Mouse (Mus musculus) hindbrain, embryonic 15.5 days (tissue): ENCODE measurements around the gene Gm9837. TPM values are rescaled to one million over a fixed set of nuclear protein-coding genes. Genes with fewer than 3 reads are reported as not detected.

Experiments
- ATAC-seq: fragments of 200-750 bp; cut with Nextera tagmentation; 2 replicates; pipeline ENCODE4 v1.8.0; 2017; ENCODE audit warnings: low read depth, moderate number of reproducible peaks, moderate TSS enrichment; ENCODE audit not compliant: low FRiP score
- H3K27ac ChIP-seq: fragments of 300-500 bp; sonication (generic); replicated peaks from 2 replicates; pipeline ENCODE4 v1.5.1; 2015; ENCODE audit warnings: mild to moderate bottlenecking, inconsistent platforms
- H3K27me3 ChIP-seq: fragments of 300-500 bp; sonication (generic); 2 replicates; pipeline ENCODE4 v1.6.1; 2015; ENCODE audit warnings: control low read depth, inconsistent platforms
- H3K36me3 ChIP-seq: fragments of 300-500 bp; sonication (generic); 2 replicates; pipeline ENCODE4 v1.6.1; 2015; ENCODE audit warnings: control low read depth, inconsistent platforms
- H3K4me1 ChIP-seq: fragments of 300-500 bp; sonication (generic); replicated peaks from 2 replicates; pipeline ENCODE4 v1.6.1; 2015; ENCODE audit warnings: control low read depth, inconsistent platforms
- H3K4me2 ChIP-seq: fragments of 300-500 bp; sonication (generic); 2 replicates; pipeline ENCODE4 v1.6.1; 2015; ENCODE audit warnings: moderate library complexity, mild to moderate bottlenecking, inconsistent platforms
- H3K4me3 ChIP-seq: fragments of 300-500 bp; sonication (generic); 2 replicates; pipeline ENCODE4 v1.5.1; 2015; ENCODE audit warnings: mild to moderate bottlenecking, inconsistent platforms
- H3K9ac ChIP-seq: fragments of 300-500 bp; sonication (generic); 2 replicates; pipeline ENCODE4 v1.6.1; 2015; ENCODE audit warnings: inconsistent platforms
- H3K9me3 ChIP-seq: fragments of 300-500 bp; sonication (generic); 2 replicates; pipeline ENCODE4 v1.6.1; 2016; ENCODE audit warnings: control low read depth, inconsistent platforms
- WGBS: fragments of 180-500 bp; shearing (Covaris S2); methylation state at CpG from one replicate; pipeline ENCODE4 v1.1.7; 2015; 5-methylcytosine and 5-hydroxymethylcytosine counted together
- polyA plus RNA-seq: library from polyadenylated mRNA; unstranded; fragments of >200 nt; fragmentation: Nextera tagmentation; extraction: Ambion mirVana; gene quantifications from 2 replicates; pipeline ENCODE4 v1.2.1, GENCODE M21; 2015

Gene Gm9837
- polyA plus RNA-seq, 1 experiment from 2014 or later: not detected

- Histone ChIP-seq H3K4me2 (no peak overlapping the region), H3K27me3 (peaks cover 23% of the 10 kb centered on the region), H3K27ac (no peak overlapping the region), H3K9me3 (no peaks in the 10 kb centered on the region), H3K36me3 (no peaks in the 10 kb centered on the region), H3K4me3 (no peak overlapping the region), H3K9ac (no peak overlapping the region), H3K4me1 (peaks cover 2% of the 10 kb centered on the region; the same call in 1 of the 2 replicates)
- 89% methylated on average over 5 of the region's 5 CpGs for WGBS
- no peak for ATAC-seq
These were observed 33.5 kb upstream of the Gm9837 start for GRCm38 (mm10) chr11:53503738-53504137.

- no peak for ATAC-seq
- Histone ChIP-seq H3K27me3 (peaks cover 33% of the 10 kb centered on the region), H3K36me3 (no peaks in the 10 kb centered on the region), H3K27ac (no peak overlapping the region), H3K9me3 (no peaks in the 10 kb centered on the region), H3K4me1 (no peaks in the 10 kb centered on the region; the same call in 1 of the 2 replicates), H3K9ac (no peak overlapping the region), H3K4me2 (no peak overlapping the region), H3K4me3 (no peak overlapping the region)
- 84% methylated on average over 8 of the region's 8 CpGs for WGBS
These were observed 31.9 kb upstream of the Gm9837 start for GRCm38 (mm10) chr11:53502039-53502765.

GRCm38 (mm10) chr11:53500569-53500968 is 30.3 kb upstream of the Gm9837 start:
- Histone ChIP-seq H3K4me2 (no peak overlapping the region), H3K4me1 (no peaks in the 10 kb centered on the region; the same call in none of the 2 replicates), H3K9me3 (no peaks in the 10 kb centered on the region), H3K27ac (no peak overlapping the region), H3K9ac (no peak overlapping the region), H3K4me3 (no peak overlapping the region), H3K27me3 (peaks cover 37% of the 10 kb centered on the region), H3K36me3 (no peaks in the 10 kb centered on the region)
- no peak for ATAC-seq
- WGBS: 11% methylated on average over 11 of the region's 11 CpGs

- no peaks in the 10 kb centered on the region for H3K9me3 ChIP-seq
- H3K4me1 ChIP-seq: peaks cover 4% of the 10 kb centered on the region
- no peak overlapping the region for H3K4me3 ChIP-seq
- no peaks in the 10 kb centered on the region for H3K36me3 ChIP-seq
- WGBS: 71% methylated on average over 6 of the region's 6 CpGs
- H3K4me2 ChIP-seq: no peak overlapping the region
- no peak overlapping the region for H3K9ac ChIP-seq
- H3K27ac ChIP-seq: no peak overlapping the region
- ATAC-seq: no peak
- H3K27me3 ChIP-seq: peaks cover 37% of the 10 kb centered on the region
These were observed 26.7 kb upstream of the Gm9837 start for GRCm38 (mm10) chr11:53496946-53497345.

GRCm38 (mm10) chr11:53495417-53495816 is 25.1 kb upstream of the Gm9837 start:
- Histone ChIP-seq H3K36me3 (no peaks in the 10 kb centered on the region), H3K27me3 (peaks cover 27% of the 10 kb centered on the region), H3K27ac (peak overlapping the region; percentile 2; the same call in 1 of the 2 replicates), H3K9ac (no peak overlapping the region), H3K4me1 (peaks cover 6% of the 10 kb centered on the region), H3K4me3 (no peak overlapping the region), H3K9me3 (no peaks in the 10 kb centered on the region), H3K4me2 (no peak overlapping the region)
- 20% methylated on average over 6 of the region's 6 CpGs for WGBS
- no peak for ATAC-seq

GRCm38 (mm10) chr11:53493243-53493955 is 23.1 kb upstream of the Gm9837 start:
- no peak overlapping the region for H3K4me2 ChIP-seq
- H3K4me3 ChIP-seq: no peak overlapping the region
- H3K36me3 ChIP-seq: no peaks in the 10 kb centered on the region
- H3K27me3 ChIP-seq: peaks cover 23% of the 10 kb centered on the region
- no peak overlapping the region for H3K9ac ChIP-seq
- WGBS: 27% methylated on average over 3 of the region's 3 CpGs
- peaks cover 6% of the 10 kb centered on the region for H3K4me1 ChIP-seq
- H3K27ac ChIP-seq: no peak overlapping the region
- no peaks in the 10 kb centered on the region for H3K9me3 ChIP-seq
- ATAC-seq: no peak

GRCm38 (mm10) chr11:53491954-53492401 is 21.7 kb upstream of the Gm9837 start:
- WGBS: 4% methylated on average over 8 of the region's 8 CpGs
- ATAC-seq: no peak
- H3K27ac ChIP-seq: no peak overlapping the region
- H3K4me1 ChIP-seq: peaks cover 10% of the 10 kb centered on the region
- H3K9ac ChIP-seq: no peak overlapping the region
- H3K4me3 ChIP-seq: no peak overlapping the region
- no peaks in the 10 kb centered on the region for H3K36me3 ChIP-seq
- H3K27me3 ChIP-seq: peaks cover 23% of the 10 kb centered on the region
- H3K4me2 ChIP-seq: no peak overlapping the region
- H3K9me3 ChIP-seq: no peaks in the 10 kb centered on the region

- Histone ChIP-seq H3K4me1 (peaks cover 14% of the 10 kb centered on the region), H3K36me3 (no peaks in the 10 kb centered on the region), H3K4me2 (no peak overlapping the region), H3K27me3 (peaks cover 29% of the 10 kb centered on the region), H3K27ac (no peak overlapping the region), H3K9me3 (no peaks in the 10 kb centered on the region), H3K9ac (no peak overlapping the region), H3K4me3 (no peak overlapping the region)
- 60% methylated on average over 9 of the region's 9 CpGs for WGBS
- ATAC-seq: no peak
These were observed 19.1 kb upstream of the Gm9837 start for GRCm38 (mm10) chr11:53489421-53489820.

GRCm38 (mm10) chr11:53489007-53489406 is 18.7 kb upstream of the Gm9837 start:
- Histone ChIP-seq H3K36me3 (no peaks in the 10 kb centered on the region), H3K4me3 (no peak overlapping the region), H3K27me3 (peaks cover 31% of the 10 kb centered on the region), H3K4me2 (no peak overlapping the region), H3K4me1 (peaks cover 14% of the 10 kb centered on the region), H3K9me3 (no peaks in the 10 kb centered on the region), H3K9ac (no peak overlapping the region), H3K27ac (no peak overlapping the region)
- no peak for ATAC-seq
- WGBS: 93% methylated on average over 5 of the region's 5 CpGs

GRCm38 (mm10) chr11:53486822-53487594 is 16.7 kb upstream of the Gm9837 start:
- H3K9me3 ChIP-seq: no peaks in the 10 kb centered on the region
- peak overlapping the region; percentile 26 for H3K4me3 ChIP-seq
- peak; percentile 59 for ATAC-seq
- H3K27me3 ChIP-seq: peaks cover 39% of the 10 kb centered on the region
- H3K4me1 ChIP-seq: peaks cover 11% of the 10 kb centered on the region
- 17% methylated on average over 27 of the region's 27 CpGs for WGBS
- H3K9ac ChIP-seq: 0 out of 2 replicates have a peak overlapping the region, but pooled peaks have one; percentile 12
- no peaks in the 10 kb centered on the region for H3K36me3 ChIP-seq
- H3K27ac ChIP-seq: no peak overlapping the region
- H3K4me2 ChIP-seq: peak overlapping the region; percentile 53

GRCm38 (mm10) chr11:53486351-53486750 is 16.1 kb upstream of the Gm9837 start:
- Histone ChIP-seq H3K4me2 (no peak overlapping the region), H3K4me3 (no peak overlapping the region), H3K9me3 (no peaks in the 10 kb centered on the region), H3K4me1 (peaks cover 8% of the 10 kb centered on the region), H3K9ac (no peak overlapping the region), H3K27me3 (peaks cover 46% of the 10 kb centered on the region), H3K36me3 (no peaks in the 10 kb centered on the region), H3K27ac (no peak overlapping the region)
- 67% methylated on average over 3 of the region's 3 CpGs for WGBS
- ATAC-seq: no peak

- Histone ChIP-seq H3K9ac (no peak overlapping the region), H3K4me3 (no peak overlapping the region), H3K27me3 (peaks cover 52% of the 10 kb centered on the region), H3K36me3 (no peaks in the 10 kb centered on the region), H3K9me3 (no peaks in the 10 kb centered on the region), H3K4me2 (no peak overlapping the region), H3K27ac (no peak overlapping the region), H3K4me1 (peaks cover 8% of the 10 kb centered on the region)
- 42% methylated on average over 3 of the region's 3 CpGs for WGBS
- no peak for ATAC-seq
These were observed 15.4 kb upstream of the Gm9837 start for GRCm38 (mm10) chr11:53485719-53486118.
